Mouse (Mus musculus) liver, embryonic 14.5 days (tissue): ENCODE measurements around the gene Rbbp4. TPM values are rescaled to one million over a fixed set of nuclear protein-coding genes. Genes with fewer than 3 reads are reported as not detected.

Experiments used
- ATAC-seq: fragments of 200-750 bp; cut with Nextera tagmentation; 2 replicates; pipeline ENCODE4 v1.8.0; 2017; ENCODE audit warnings: moderate number of reproducible peaks, mild to moderate bottlenecking, moderate library complexity; ENCODE audit not compliant: insufficient read depth
- DNase-seq, 3 experiments: peaks; one replicate each; pipeline ENCODE4 v3.0.0-alpha.2; 2012 to 2013; ENCODE audit warnings: low read depth in 3 of 3, low spot score in 3 of 3
- H3K27ac ChIP-seq: fragments of 300-500 bp; sonication (generic); 2 replicates; pipeline ENCODE4 v1.5.1; 2014; ENCODE audit warnings: moderate library complexity, mild to moderate bottlenecking, control low read depth, inconsistent platforms
- H3K27me3 ChIP-seq: fragments of 300-500 bp; sonication (generic); 2 replicates; pipeline ENCODE4 v1.6.1; 2014; ENCODE audit warnings: mild to moderate bottlenecking, low read length, moderate library complexity; ENCODE audit not compliant: control insufficient read depth, insufficient read depth
- H3K36me3 ChIP-seq: fragments of 300-500 bp; sonication (generic); replicated peaks from 2 replicates; pipeline ENCODE4 v1.6.1; 2014; ENCODE audit warnings: low read depth; ENCODE audit not compliant: control insufficient read depth, insufficient read depth
- H3K4me1 ChIP-seq, 2 experiments: fragments of 200-500 bp in 1 of 2; fragments of 300-500 bp in 1 of 2; sonication (generic) in 1 of 2; replicated peaks; 2 replicates each; pipeline ENCODE4 v1.6.1; 2012 to 2014; ENCODE audit warnings: antibody characterized with exemption in 1 of 2, inconsistent platforms in 1 of 2, low read length in 1 of 2; ENCODE audit not compliant: control insufficient read depth in 2 of 2, insufficient read depth in 2 of 2
- H3K4me2 ChIP-seq: fragments of 300-500 bp; sonication (generic); 2 replicates; pipeline ENCODE4 v1.6.1; 2014; ENCODE audit warnings: low read depth, mild to moderate bottlenecking, control low read depth, moderate library complexity
- H3K4me3 ChIP-seq, 2 experiments: fragments of 200-500 bp in 1 of 2; fragments of 300-500 bp in 1 of 2; sonication (generic) in 1 of 2; 2 replicates each; pipeline ENCODE4 v1.5.1; 2012 to 2014; ENCODE audit warnings: low read depth in 2 of 2, low read length in 2 of 2, mild to moderate bottlenecking in 2 of 2, control low read depth in 1 of 2, inconsistent platforms in 1 of 2, moderate library complexity in 1 of 2; ENCODE audit not compliant: insufficient read depth in 1 of 2
- H3K9ac ChIP-seq: fragments of 300-500 bp; sonication (generic); replicated peaks from 2 replicates; pipeline ENCODE4 v1.6.1; 2014; ENCODE audit warnings: mild to moderate bottlenecking, control low read depth, moderate library complexity
- H3K9me3 ChIP-seq: fragments of 300-500 bp; sonication (generic); 2 replicates; pipeline ENCODE4 v1.6.1; 2016; ENCODE audit warnings: low read length, mixed read lengths; ENCODE audit not compliant: control insufficient read depth
- CTCF ChIP-seq: IDR thresholded peaks from 2 replicates; pipeline ENCODE4 v1.5.1; 2016; ENCODE audit warnings: antibody characterized with exemption, low read depth, control low read depth
- EP300 ChIP-seq: IDR thresholded peaks from 2 replicates; pipeline ENCODE4 v1.6.1; 2016; ENCODE audit warnings: antibody characterized with exemption, low read depth
- WGBS: fragments of 180-500 bp; shearing (Covaris S2); extraction: QIAGEN DNeasy Blood & Tissue Kit; methylation state at CpG from one replicate; pipeline ENCODE4 v1.1.7; 2014; ENCODE audit not compliant: insufficient replicate concordance; 5-methylcytosine and 5-hydroxymethylcytosine counted together
- microRNA-seq: library from miRNA; unstranded; fragments of <30 nt; microRNA quantifications from one replicate; pipeline ENCODE4, GENCODE M21; 2016
- polyA plus RNA-seq, 2 experiments: library from polyadenylated mRNA; depleted of rRNA in 1 of 2; stranded (reverse) in 1 of 2; unstranded in 1 of 2; fragments of >200 nt; fragmentation: Nextera tagmentation in 1 of 2; extraction: Ambion mirVana in 1 of 2; gene quantifications; 2 replicates each; pipeline versions ENCODE4 v1.2.1 to v1.2.3; 2012 to 2014

Gene Rbbp4
- polyA plus RNA-seq, 2 experiments = 60.8 to 241 TPM

DNA sequence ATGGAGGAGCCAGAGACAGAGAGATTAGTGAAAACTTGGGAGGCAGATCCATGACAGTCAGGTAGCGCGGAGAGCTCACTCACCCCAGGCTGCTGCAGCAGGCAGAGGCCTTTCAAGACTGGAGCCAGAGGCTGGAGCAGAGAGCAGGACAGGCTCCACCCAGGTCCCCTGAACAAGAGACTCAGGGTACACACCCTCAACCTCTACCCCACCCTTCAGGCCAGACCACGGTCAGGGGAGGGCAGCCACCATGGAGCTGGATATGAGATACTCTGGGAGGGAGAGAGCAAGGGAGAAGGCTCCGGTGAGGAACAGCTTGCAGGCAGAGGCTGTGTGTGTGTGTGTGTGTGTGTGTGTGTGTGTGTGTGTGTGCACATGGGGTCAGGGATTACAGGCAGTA, 69.0 kb downstream of the Rbbp4 start:
- WGBS = 66% methylated on average over 4 of the region's 4 CpGs
- ATAC-seq = no peak

DNA sequence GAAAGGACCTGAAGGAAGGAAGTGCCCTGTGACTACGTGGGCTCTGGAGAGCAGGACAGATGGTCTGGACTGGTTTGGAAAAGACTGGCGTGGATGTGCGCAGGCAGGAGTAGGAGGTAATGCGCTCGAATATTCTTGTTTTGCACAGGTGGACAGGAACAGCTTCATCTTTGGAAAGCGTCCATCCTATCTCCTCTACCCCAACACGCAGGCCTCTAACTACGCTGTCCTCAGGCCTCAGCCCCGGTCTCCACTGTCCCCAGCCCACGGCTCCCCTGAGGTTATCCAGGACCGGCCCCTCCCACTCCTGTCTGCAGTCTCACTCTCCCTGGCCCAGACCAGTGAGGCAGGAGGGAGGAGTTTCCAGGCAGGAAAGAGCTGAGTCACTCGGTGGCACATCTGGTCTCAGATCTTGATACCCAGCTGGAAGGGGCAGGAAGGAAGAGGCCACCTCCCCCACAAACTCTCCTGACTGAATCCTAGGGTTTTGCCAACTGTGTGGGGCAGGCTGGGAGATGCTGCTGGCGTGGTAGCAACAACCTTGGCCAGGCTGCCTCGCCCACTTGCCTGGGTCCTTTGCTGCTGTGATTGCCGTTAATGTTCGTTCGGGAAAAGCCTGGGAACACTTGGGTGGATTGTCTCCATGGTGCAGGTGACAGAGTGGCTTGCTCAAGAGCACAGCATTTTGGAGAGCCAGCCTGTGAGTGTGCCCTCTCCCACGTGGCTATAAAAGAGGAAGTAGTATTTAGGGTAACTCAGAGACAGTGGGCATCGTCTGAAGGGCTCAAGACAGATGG, 71.7 kb downstream of the Rbbp4 start:
- Histone ChIP-seq H3K36me3 (no peaks in the 10 kb centered on the region), H3K4me2 (peak overlapping the region; percentile 57), H3K9ac (peak overlapping the region; percentile 19; the same call in 1 of the 2 replicates), H3K27ac (no peak overlapping the region), H3K9me3 (no peaks in the 10 kb centered on the region), H3K4me3 (no peak overlapping the region), H3K4me1 (peaks cover 10 to 17% of the 10 kb centered on the region in 2 experiments), H3K27me3 (no peaks in the 10 kb centered on the region; the same call in 1 of the 2 replicates)
- 19% methylated on average over 19 of the region's 19 CpGs for WGBS
- ATAC-seq (peak; percentile 89), DNase-seq (peak; percentile 71 to 79 (median 73))
- TF ChIP-seq EP300 = peak; percentile 32; the same call in 1 of the 2 replicates
- no peak for TF ChIP-seq CTCF

More for the DNA sequence above, 69.0 kb downstream of the Rbbp4 start:
- Histone ChIP-seq H3K4me2 (no peak overlapping the region), H3K36me3 (no peaks in the 10 kb centered on the region), H3K27me3 (no peaks in the 10 kb centered on the region; the same call in 1 of the 2 replicates), H3K27ac (no peak overlapping the region), H3K4me1 (peaks cover 10 to 17% of the 10 kb centered on the region in 2 experiments), H3K4me3 (no peak overlapping the region), H3K9ac (no peak overlapping the region), H3K9me3 (no peaks in the 10 kb centered on the region)
- TF ChIP-seq EP300 (no peak), CTCF (no peak)
- no peak for DNase-seq

DNA sequence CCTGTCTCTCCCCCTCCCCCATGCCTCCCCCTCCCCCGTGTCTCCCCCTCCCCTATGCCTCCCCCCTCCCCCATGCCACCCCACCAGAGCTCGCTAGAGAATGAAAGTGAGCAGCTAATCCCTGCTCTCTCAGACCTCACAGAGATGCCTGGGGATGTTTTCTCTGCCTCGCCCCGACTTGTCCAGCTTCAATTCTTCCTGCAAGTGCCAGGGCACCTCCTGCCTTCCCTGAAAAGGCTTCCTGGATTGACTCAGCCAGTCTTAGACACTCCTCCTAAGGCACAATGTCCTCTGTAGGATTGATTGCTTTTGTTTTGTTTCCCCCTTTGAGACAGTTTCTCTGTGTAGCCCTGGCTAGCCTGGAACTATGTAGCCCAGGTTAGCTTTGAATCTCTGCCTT, 74.0 kb downstream of the Rbbp4 start, which contains the start of gene C77080:
Gene C77080 (minus strand): TSS at position 209 of the 400 bp plus-strand sequence.
- H3K27me3 ChIP-seq = no peaks in the 10 kb centered on the region
- no peaks in the 10 kb centered on the region for H3K9me3 ChIP-seq
- H3K27ac ChIP-seq = no peak within 1 kb of the TSS
- no peak within 1 kb of the TSS for H3K4me2 ChIP-seq
- ATAC-seq (no peak), DNase-seq (no peak)
- peaks cover 20 to 26% of the 10 kb centered on the region in 2 experiments for H3K4me1 ChIP-seq
- WGBS = 35% methylated on average over 3 of the region's 4 CpGs
- H3K4me3 ChIP-seq = no peak within 1 kb of the TSS
- no peak within 1 kb of the TSS for H3K9ac ChIP-seq
- H3K36me3 ChIP-seq = no peaks in the 10 kb centered on the region
- no peak for TF ChIP-seq CTCF
- no peak for TF ChIP-seq EP300

GRCm38 (mm10) chr4:129260678-129261077, 74.5 kb downstream of the Rbbp4 start:
- no peaks in the 10 kb centered on the region for H3K36me3 ChIP-seq
- H3K4me3 ChIP-seq = no peak overlapping the region
- H3K27me3 ChIP-seq = no peaks in the 10 kb centered on the region
- ATAC-seq (no peak), DNase-seq (no peak)
- H3K27ac ChIP-seq = no peak overlapping the region
- no peaks in the 10 kb centered on the region for H3K9me3 ChIP-seq
- no peak overlapping the region for H3K9ac ChIP-seq
- H3K4me2 ChIP-seq = no peak overlapping the region
- H3K4me1 ChIP-seq = peaks cover 22 to 28% of the 10 kb centered on the region in 2 experiments
- TF ChIP-seq CTCF (no peak), EP300 (no peak)
- WGBS = 26% methylated on average over 6 of the region's 6 CpGs

GRCm38 (mm10) chr4:129259101-129259500, 76.1 kb downstream of the Rbbp4 start:
- Histone ChIP-seq H3K9me3 (no peaks in the 10 kb centered on the region), H3K4me2 (no peak overlapping the region), H3K9ac (no peak overlapping the region), H3K4me3 (no peak overlapping the region), H3K27me3 (no peaks in the 10 kb centered on the region), H3K27ac (no peak overlapping the region), H3K36me3 (no peaks in the 10 kb centered on the region), H3K4me1 (peaks cover 22 to 31% of the 10 kb centered on the region in 2 experiments)
- 85% methylated on average over 4 of the region's 4 CpGs for WGBS
- no peak for ATAC-seq
- TF ChIP-seq EP300 (no peak), CTCF (no peak)
- DNase-seq = no peak

Small RNA genes within 50 kb of the gene (microRNA-seq; reads per million reads assigned to microRNA genes)
- gene Gm22994 = not detected

Other genes with a start within 250 kb of the Rbbp4 start
- gene Tmem54, start 229.8 kb downstream of the Rbbp4 start, polyA plus RNA-seq (2012; rRNA removed) = 1.2 and 1.4 TPM in 2 replicates
- gene Tmem54, start 229.8 kb downstream of the Rbbp4 start, polyA plus RNA-seq (2014; fragmentation: Nextera tagmentation; extraction: Ambion mirVana) = 1.1 and 1.3 TPM in 2 replicates
- 2.0 and 2.1 TPM in 2 replicates for gene Hpca, start 213.3 kb downstream of the Rbbp4 start, polyA plus RNA-seq (2012; rRNA removed)
- 0.23 and 0.28 TPM in 2 replicates for gene Hpca, start 213.3 kb downstream of the Rbbp4 start, polyA plus RNA-seq (2014; fragmentation: Nextera tagmentation; extraction: Ambion mirVana)
- gene Fndc5, start 198.4 kb downstream of the Rbbp4 start, polyA plus RNA-seq (2012; rRNA removed) = 0.36 and 0.56 TPM in 2 replicates
- gene Fndc5, start 198.4 kb downstream of the Rbbp4 start, polyA plus RNA-seq (2014; fragmentation: Nextera tagmentation; extraction: Ambion mirVana) = 0.30 and 0.99 TPM in 2 replicates
- gene S100pbp, start 145.6 kb downstream of the Rbbp4 start, polyA plus RNA-seq (2012; rRNA removed) = 12.2 and 12.5 TPM in 2 replicates
- gene S100pbp, start 145.6 kb downstream of the Rbbp4 start, polyA plus RNA-seq (2014; fragmentation: Nextera tagmentation; extraction: Ambion mirVana) = 4.5 and 4.8 TPM in 2 replicates
- 17.3 and 28.7 TPM in 2 replicates for gene Yars, start 145.6 kb downstream of the Rbbp4 start, polyA plus RNA-seq (2012; rRNA removed)
- 53.2 and 59.8 TPM in 2 replicates for gene Yars, start 145.6 kb downstream of the Rbbp4 start, polyA plus RNA-seq (2014; fragmentation: Nextera tagmentation; extraction: Ambion mirVana)
- gene C77080, start 74.0 kb downstream of the Rbbp4 start, polyA plus RNA-seq (2012; rRNA removed) = 1.2 and 1.5 TPM in 2 replicates
- 0.74 and 0.91 TPM in 2 replicates for gene C77080, start 74.0 kb downstream of the Rbbp4 start, polyA plus RNA-seq (2014; fragmentation: Nextera tagmentation; extraction: Ambion mirVana)
- 0.01 and 0.03 TPM in 2 replicates for gene Sync, start 47.8 kb downstream of the Rbbp4 start, polyA plus RNA-seq (2012; rRNA removed)
- 0.08 TPM in 1 of 2 replicates, not detected in the other for gene Sync, start 47.8 kb downstream of the Rbbp4 start, polyA plus RNA-seq (2014; fragmentation: Nextera tagmentation; extraction: Ambion mirVana)
- 22.3 and 24.5 TPM in 2 replicates for gene Zbtb8os, start 325 bp upstream of the Rbbp4 start, polyA plus RNA-seq (2012; rRNA removed)
- gene Zbtb8os, start 325 bp upstream of the Rbbp4 start, polyA plus RNA-seq (2014; fragmentation: Nextera tagmentation; extraction: Ambion mirVana) = 33.2 and 33.8 TPM in 2 replicates
- gene Zbtb8a, start 42.7 kb upstream of the Rbbp4 start, polyA plus RNA-seq (2012; rRNA removed) = 1.8 and 2.1 TPM in 2 replicates
- 0.41 and 1.1 TPM in 2 replicates for gene Zbtb8a, start 42.7 kb upstream of the Rbbp4 start, polyA plus RNA-seq (2014; fragmentation: Nextera tagmentation; extraction: Ambion mirVana)
- gene Zbtb8b, start 105.5 kb upstream of the Rbbp4 start, polyA plus RNA-seq (2012; rRNA removed) = 0.31 and 0.39 TPM in 2 replicates
- gene Zbtb8b, start 105.5 kb upstream of the Rbbp4 start, polyA plus RNA-seq (2014; fragmentation: Nextera tagmentation; extraction: Ambion mirVana) = 0.80 and 0.91 TPM in 2 replicates
- gene Bsdc1, start 126.2 kb upstream of the Rbbp4 start, polyA plus RNA-seq (2012; rRNA removed) = 30.5 and 34.7 TPM in 2 replicates
- 52.1 and 52.4 TPM in 2 replicates for gene Bsdc1, start 126.2 kb upstream of the Rbbp4 start, polyA plus RNA-seq (2014; fragmentation: Nextera tagmentation; extraction: Ambion mirVana)
- gene Tssk3, start 155.7 kb upstream of the Rbbp4 start, polyA plus RNA-seq (2012; rRNA removed) = not detected in 2 replicates
- not detected in 2 replicates for gene Tssk3, start 155.7 kb upstream of the Rbbp4 start, polyA plus RNA-seq (2014; fragmentation: Nextera tagmentation; extraction: Ambion mirVana)
- 0.40 and 0.54 TPM in 2 replicates for gene Fam229a, start 155.8 kb upstream of the Rbbp4 start, polyA plus RNA-seq (2012; rRNA removed)
- gene Fam229a, start 155.8 kb upstream of the Rbbp4 start, polyA plus RNA-seq (2014; fragmentation: Nextera tagmentation; extraction: Ambion mirVana) = 0.37 and 0.44 TPM in 2 replicates
- 30.6 and 34.8 TPM in 2 replicates for gene Marcksl1, start 178.2 kb upstream of the Rbbp4 start, polyA plus RNA-seq (2012; rRNA removed)
- gene Marcksl1, start 178.2 kb upstream of the Rbbp4 start, polyA plus RNA-seq (2014; fragmentation: Nextera tagmentation; extraction: Ambion mirVana) = 38.2 and 42.0 TPM in 2 replicates
- gene Hdac1, start 207.3 kb upstream of the Rbbp4 start, polyA plus RNA-seq (2012; rRNA removed) = 59.4 and 76.5 TPM in 2 replicates
- gene Hdac1, start 207.3 kb upstream of the Rbbp4 start, polyA plus RNA-seq (2014; fragmentation: Nextera tagmentation; extraction: Ambion mirVana) = 107 and 114 TPM in 2 replicates
- gene Lck, start 238.3 kb upstream of the Rbbp4 start, polyA plus RNA-seq (2012; rRNA removed) = 2.7 and 3.1 TPM in 2 replicates
- gene Lck, start 238.3 kb upstream of the Rbbp4 start, polyA plus RNA-seq (2014; fragmentation: Nextera tagmentation; extraction: Ambion mirVana) = 3.9 TPM in 2 replicates
- 7.6 TPM in 2 replicates for gene Fam167b, start 243.2 kb upstream of the Rbbp4 start, polyA plus RNA-seq (2012; rRNA removed)
- gene Fam167b, start 243.2 kb upstream of the Rbbp4 start, polyA plus RNA-seq (2014; fragmentation: Nextera tagmentation; extraction: Ambion mirVana) = 5.4 and 5.8 TPM in 2 replicates